Mouse (Mus musculus) embryonic fibroblast, embryonic 13.5 days (primary cell): ENCODE results near the gene Sp3.

ENCODE experiments used
- CTCF ChIP-seq: IDR thresholded peaks from 2 replicates; pipeline ENCODE4 v1.5.1; 2011; ENCODE audit warnings: mild to moderate bottlenecking, control low read depth, low read length, moderate library complexity, borderline replicate concordance; ENCODE audit not compliant: insufficient read depth
- POLR2A ChIP-seq: IDR thresholded peaks from 2 replicates; pipeline ENCODE4 v1.6.1; 2011; ENCODE audit warnings: low read depth, mild to moderate bottlenecking, control low read depth, low read length, moderate library complexity

GRCm38 (mm10) chr2:72924981-72925380 lies 55.3 kb downstream of the Sp3 start:
- TF ChIP-seq POLR2A (no peak), CTCF (no peak)
